Mouse (Mus musculus): ENCODE measurements around the gene Cd7.
A peak's percentile ranks its signal among the peaks of the same experiment; 100 is the strongest.

Cd7 gene

DNA sequence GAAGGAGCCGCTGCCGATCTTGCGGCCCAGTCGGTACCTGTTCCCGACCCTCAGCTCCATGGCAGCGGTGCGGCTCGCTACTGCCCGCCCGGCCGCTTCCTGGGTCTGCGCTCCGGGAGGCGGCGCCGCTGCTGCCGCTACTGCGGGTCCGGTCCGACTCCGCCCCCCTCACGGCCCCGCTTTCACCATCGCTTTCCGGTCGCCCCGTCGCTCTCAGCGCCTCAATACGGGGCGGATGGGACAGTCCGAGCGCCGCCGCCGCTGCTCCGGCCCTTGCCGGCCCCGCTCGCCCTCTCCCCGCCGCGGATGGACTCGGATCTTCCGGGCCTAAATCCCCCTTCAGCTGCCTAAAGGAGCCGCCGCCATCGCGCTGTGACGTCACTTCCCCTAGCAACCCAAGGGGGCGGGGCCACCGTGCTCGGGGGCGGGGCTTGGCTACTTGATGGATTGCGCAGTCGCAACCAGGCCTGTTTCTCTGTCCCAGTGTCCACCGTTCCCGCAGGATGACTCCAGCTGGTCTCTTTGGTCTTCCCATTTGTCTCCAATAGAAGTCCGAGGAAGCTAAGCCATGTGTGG lies 48.2 kb downstream of the Cd7 start, which contains the start of gene Csnk1d:
Gene Csnk1d, minus strand, starts transcription at position 380 of the 576 bp plus-strand sequence.
- peak; percentile 99 for DNase-seq (ENCODE audit: low spot score in 2 of 2)

DNA sequence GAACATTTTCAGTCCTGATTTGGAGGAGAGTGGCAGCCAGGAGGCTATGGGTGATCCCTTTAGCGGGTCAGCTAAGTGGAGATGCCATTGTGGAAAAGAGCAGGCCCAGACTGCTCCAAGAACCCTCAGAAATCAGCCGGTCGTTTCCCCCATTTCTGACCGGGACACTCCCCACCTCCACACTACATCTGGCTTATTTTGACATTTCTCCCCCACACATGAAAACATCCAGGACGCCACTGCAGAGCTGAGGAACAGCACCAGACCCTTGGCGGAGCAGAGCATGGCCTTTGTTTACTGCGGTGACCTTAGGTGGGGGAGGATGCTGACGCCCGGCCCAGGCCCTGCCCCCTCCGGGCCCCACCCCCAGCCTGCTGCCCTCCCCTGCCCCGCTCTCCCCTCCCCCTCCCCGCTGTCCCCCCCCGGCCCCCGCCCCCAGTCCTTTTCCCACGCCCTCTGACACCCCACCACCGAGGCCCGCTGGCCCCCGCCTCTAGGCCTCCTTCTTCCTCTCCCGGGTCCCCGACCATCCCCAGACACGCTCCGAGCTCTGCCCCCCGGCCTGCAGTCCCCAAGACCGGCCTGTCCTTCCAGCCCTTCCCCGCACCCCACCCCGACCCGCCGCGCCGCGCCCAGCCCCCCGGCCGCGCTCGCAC lies 49.0 kb downstream of the Cd7 start:
- DNase-seq (ENCODE audit: low spot score in 2 of 2) = peak; percentile 30 to 35

DNA sequence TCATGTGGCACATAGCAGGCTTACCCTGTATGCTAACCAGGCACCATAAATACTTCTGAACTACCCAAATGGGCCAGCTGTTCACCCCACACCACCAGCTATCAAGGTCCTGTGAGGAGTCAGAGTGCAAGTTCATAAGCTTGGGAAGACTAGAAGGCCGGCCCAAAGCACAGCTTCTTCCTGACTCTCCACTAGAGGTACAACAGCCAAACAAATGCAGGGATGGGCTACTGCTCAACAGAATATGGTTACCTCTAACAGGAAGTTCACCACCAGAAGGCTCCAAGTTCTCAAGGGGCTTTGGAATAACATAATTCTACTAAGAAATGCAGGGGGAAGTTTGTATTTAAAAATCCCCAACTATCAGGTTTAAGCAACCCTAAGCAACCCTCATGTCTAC lies 49.7 kb downstream of the Cd7 start:
- DNase-seq (ENCODE audit: low spot score in 2 of 2) = no peak

DNA sequence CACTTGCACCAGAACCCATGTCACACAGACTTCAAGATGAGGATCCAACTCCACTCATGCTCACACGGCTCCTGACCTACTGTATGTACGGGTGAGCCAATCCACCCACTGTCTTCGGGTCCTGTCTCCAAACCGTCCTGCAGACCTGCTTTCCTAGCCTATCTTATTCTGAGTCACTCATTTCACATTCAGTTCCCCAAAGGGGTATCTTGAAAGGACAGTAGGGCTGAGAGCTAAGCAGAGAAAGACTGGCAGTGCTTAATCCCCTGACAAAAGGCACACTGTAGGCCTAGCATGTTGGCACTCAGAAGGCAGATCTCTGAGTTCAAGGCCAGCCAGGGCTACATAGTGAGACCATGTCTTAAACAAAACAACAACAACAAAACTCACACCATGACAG lies 50.8 kb downstream of the Cd7 start:
- DNase-seq (ENCODE audit: low spot score in 2 of 2) = no peak

DNA sequence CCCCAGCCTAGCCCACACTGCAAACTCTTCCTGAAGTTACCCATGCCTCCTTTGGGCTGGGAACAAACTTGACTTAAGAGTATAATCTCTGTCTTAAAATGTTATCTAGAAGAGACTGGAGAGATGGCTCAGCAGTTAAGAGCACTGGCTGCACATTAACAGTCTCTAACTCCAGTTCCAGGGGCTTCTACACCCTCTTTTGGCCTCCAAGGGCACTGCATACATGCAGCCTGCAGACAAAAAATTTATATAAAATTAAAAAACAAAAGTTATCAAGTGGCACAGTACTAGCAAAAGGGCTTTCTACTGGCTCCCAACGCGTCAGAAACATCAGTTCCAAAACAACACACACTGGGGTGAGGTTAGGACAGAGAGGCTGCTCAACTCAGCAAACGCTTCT lies 51.6 kb downstream of the Cd7 start:
- DNase-seq (ENCODE audit: low spot score in 2 of 2) = no peak

Measured in urinary bladder, postnatal 36 days (tissue).